In genomic region chrX:109075716-109076115, GRCm38 (mm10) we compare ENCODE assay signal across 11 mouse cellular contexts. TPM values are rescaled to one million over a fixed set of nuclear protein-coding genes. Genes with fewer than 3 reads are reported as not detected.
DNase-seq lines count a peak whose midpoint lies in the region.
"Had no signal": no experiment of that assay in that cellular context is flagged by ENCODE, and none has a peak within 500 bp of the region (broad histone marks: within the 10 kb centered on the region; RNA-seq: fewer than 3 reads in every experiment).

No protein-coding gene starts in this region.

- DNase-seq in 3134 (ENCODE audit: extremely low read depth, insufficient read length, low spot score) = peak; percentile 2
- peak; percentile 44 for DNase-seq in 3T3-L1 (ENCODE audit: low read depth, low spot score)
- DNase-seq in MN1 (ENCODE audit: low spot score) = peak; percentile 27
- DNase-seq in urinary bladder, postnatal 36 days (ENCODE audit: low spot score in 2 of 2) = no peak
- no peak for DNase-seq in urinary bladder, postnatal 14 days (ENCODE audit: low spot score)
- DNase-seq in left cerebral cortex, postnatal 4 days = no peak
- DNase-seq: cerebellum, adult 11 months; cerebellum, adult 9-11 months; gastrocnemius, postnatal 10 days; gastrocnemius, postnatal 36 days; heart, adult 2 months had no signal

- intact Hi-C loops in left cerebral cortex, postnatal 4 days (cut with DNase I) = no loop called here

RNA-seq across cellular contexts. Expression of gene Sh3bgrl, which starts 19.4 kb away (rescaled TPM):
- 100 to 1,000 TPM; 141 to 142 TPM for total RNA-seq in left cerebral cortex, postnatal 4 days (2021)

Comparison
In these comparisons a context has a peak if more than half of its experiments do, and no peak if none do; other contexts are left out.
1. DNase-seq: peak in 3134 (single experiment), 3T3-L1 (single experiment) and MN1 (single experiment); none in urinary bladder, postnatal 36 days (0 of 2), urinary bladder, postnatal 14 days (single experiment) and left cerebral cortex, postnatal 4 days (single experiment).